Comparison of ENCODE assay signal across 11 mouse cellular contexts in genomic region chr13:103071783-103072182, GRCm38 (mm10).
DNase-seq lines count a peak whose midpoint lies in the region; ATAC-seq and TF ChIP-seq lines count a peak whose summit lies in the region.
"Had no signal": no experiment of that assay in that cellular context is flagged by ENCODE, and none has a peak within 500 bp of the region (broad histone marks: within the 10 kb centered on the region; RNA-seq: fewer than 3 reads in every experiment).

No protein-coding gene starts in this region.

- H3K27ac ChIP-seq in heart, embryonic 11.5 days (ENCODE audit: low read depth, low read length): no peak overlapping the region
- no peak overlapping the region for H3K27ac ChIP-seq in liver, postnatal 0 days (ENCODE audit: low read depth)
- H3K27ac ChIP-seq in ES-Bruce4 (ENCODE audit: insufficient read depth, low read length): no peak overlapping the region
- H3K27ac ChIP-seq: hindbrain, embryonic 15.5 days had no signal

- DNase-seq in heart, adult 11 months: peak; percentile 59
- no peak for DNase-seq in liver, postnatal 0 days
- no peak for DNase-seq in liver
- peak; percentile 32 for DNase-seq in embryo, embryonic 10.5 days (ENCODE audit: low spot score)
- no peak for DNase-seq in frontal cortex, postnatal 14 days (ENCODE audit: low spot score in 2 of 2)
- no peak for DNase-seq in frontal cortex, adult 2 months (ENCODE audit: extremely low spot score in 1 of 2, low spot score in 1 of 2)
- DNase-seq: heart, adult 18-20 months; layer of hippocampus, adult 9-11 months had no signal

- H3K4me2 ChIP-seq in heart, embryonic 11.5 days: no peak overlapping the region
- H3K4me2 ChIP-seq in liver, postnatal 0 days (ENCODE audit: low read depth, low read length): no peak overlapping the region
- H3K4me2 ChIP-seq: hindbrain, embryonic 15.5 days had no signal

- TF ChIP-seq CTCF in liver, postnatal 0 days (IDR thresholded peaks at IDR 0.05; ENCODE audit: low read depth): peak; percentile 27
- peak; percentile 51 for TF ChIP-seq CTCF in ES-Bruce4 (IDR thresholded peaks at IDR 0.05; ENCODE audit: low read depth, low read length)

- no peak for TF ChIP-seq EP300 in liver, postnatal 0 days (IDR thresholded peaks at IDR 0.05; ENCODE audit: low read depth)
- no peak for TF ChIP-seq EP300 in ES-Bruce4 (IDR thresholded peaks at IDR 0.05; ENCODE audit: insufficient read depth, low read depth, low read length)

- no peak overlapping the region for H3K9ac ChIP-seq in heart, embryonic 11.5 days (ENCODE audit: low read depth, low read length)
- H3K9ac ChIP-seq in liver, postnatal 0 days (replicated peaks): no peak overlapping the region
- no peak overlapping the region for H3K9ac ChIP-seq in ES-Bruce4 (ENCODE audit: low read depth, poor library complexity, severe bottlenecking)
- H3K9ac ChIP-seq: hindbrain, embryonic 15.5 days had no signal

- no peak for ATAC-seq in heart, embryonic 11.5 days (replicated peaks; ENCODE audit: insufficient number of reproducible peaks, low FRiP score, low TSS enrichment)
- ATAC-seq in liver, postnatal 0 days: no peak

- H3K4me1 ChIP-seq in heart, embryonic 11.5 days (ENCODE audit: control insufficient read depth, insufficient read depth, low read length): 0 out of 2 replicates have a peak, but pooled peaks cover 5% of the 10 kb centered on the region
- no peaks in the 10 kb centered on the region for H3K4me1 ChIP-seq in liver, postnatal 0 days (ENCODE audit: insufficient read depth)
- H3K4me1 ChIP-seq in ES-Bruce4 (ENCODE audit: control insufficient read depth, insufficient read depth, low read length): no peaks in the 10 kb centered on the region

- H3K36me3 ChIP-seq in heart, embryonic 11.5 days (ENCODE audit: control insufficient read depth, insufficient read depth, low read length): no peaks in the 10 kb centered on the region
- no peaks in the 10 kb centered on the region for H3K36me3 ChIP-seq in liver, postnatal 0 days (replicated peaks; ENCODE audit: insufficient read depth, low read length)
- no peaks in the 10 kb centered on the region for H3K36me3 ChIP-seq in ES-Bruce4 (ENCODE audit: control insufficient read depth, insufficient read depth, low read length, poor library complexity, severe bottlenecking)
- H3K36me3 ChIP-seq: hindbrain, embryonic 15.5 days had no signal

- TF ChIP-seq POLR2A in ES-Bruce4 (IDR thresholded peaks at IDR 0.05; ENCODE audit: insufficient read depth, low read length): no peak

- no peaks in the 10 kb centered on the region for H3K27me3 ChIP-seq in heart, embryonic 11.5 days (ENCODE audit: control insufficient read depth, insufficient read depth, low read length)
- H3K27me3 ChIP-seq in liver, postnatal 0 days (ENCODE audit: insufficient read depth, low read length): no peaks in the 10 kb centered on the region
- no peaks in the 10 kb centered on the region for H3K27me3 ChIP-seq in ES-Bruce4 (ENCODE audit: control insufficient read depth, insufficient read depth, low read length, poor library complexity, severe bottlenecking)
- H3K27me3 ChIP-seq: hindbrain, embryonic 15.5 days had no signal

- WGBS in heart, embryonic 11.5 days (ENCODE audit: insufficient replicate concordance): 74% methylated on average over 3 of the region's 3 CpGs
- WGBS in liver, postnatal 0 days (ENCODE audit: insufficient replicate concordance): 79% methylated on average over 3 of the region's 3 CpGs

- no peak overlapping the region for H3K4me3 ChIP-seq in heart, embryonic 11.5 days (ENCODE audit: low read depth, low read length)
- no peak overlapping the region for H3K4me3 ChIP-seq in liver, postnatal 0 days (ENCODE audit: low read depth, low read length)
- H3K4me3 ChIP-seq in ES-Bruce4 (ENCODE audit: low read depth, low read length): no peak overlapping the region
- H3K4me3 ChIP-seq: hindbrain, embryonic 15.5 days had no signal

- no peaks in the 10 kb centered on the region for H3K9me3 ChIP-seq in heart, embryonic 11.5 days (replicated peaks; ENCODE audit: control insufficient read depth, low read length)
- H3K9me3 ChIP-seq in liver, postnatal 0 days (ENCODE audit: low read length): no peaks in the 10 kb centered on the region
- no peaks in the 10 kb centered on the region for H3K9me3 ChIP-seq in ES-Bruce4 (replicated peaks; ENCODE audit: control insufficient read depth, insufficient read depth, low read length, poor library complexity, severe bottlenecking)
- H3K9me3 ChIP-seq: hindbrain, embryonic 15.5 days had no signal

Comparison
In these comparisons a context has a peak if more than half of its experiments do, and no peak if none do; other contexts are left out.
1. DNase-seq: peak in heart, adult 11 months (single experiment) and embryo, embryonic 10.5 days (single experiment); none in liver, postnatal 0 days (single experiment), liver (single experiment), frontal cortex, postnatal 14 days (0 of 2) and frontal cortex, adult 2 months (0 of 2).